Mouse (Mus musculus) lung, postnatal 0 days (tissue): ENCODE data around the gene Tmem81. TPM values are rescaled to one million over a fixed set of nuclear protein-coding genes. Genes with fewer than 3 reads are reported as not detected.
A peak's percentile ranks its signal among the peaks of the same experiment; 100 is the strongest.
"Not testable (repeated sequence)": the region's sequence is repeated elsewhere in the genome, so short reads cannot be mapped to it uniquely, and the experiment has no call there.

Experiments used
- ATAC-seq: fragments of 200-750 bp; cut with Nextera tagmentation; 2 replicates; pipeline ENCODE4 v1.8.0; 2017; ENCODE audit warnings: moderate library complexity
- DNase-seq: peaks from one replicate; pipeline ENCODE4 v3.0.0-alpha.2; 2016; ENCODE audit warnings: low spot score
- H3K27ac ChIP-seq: fragments of 300-500 bp; sonication (generic); 2 replicates; pipeline ENCODE4 v1.5.1; 2014; ENCODE audit warnings: antibody characterized with exemption, mild to moderate bottlenecking, low read length, mixed read lengths
- H3K27me3 ChIP-seq: fragments of 300-500 bp; sonication (generic); replicated peaks from 2 replicates; pipeline ENCODE4 v1.6.1; 2014; ENCODE audit warnings: low read length, mixed read lengths; ENCODE audit not compliant: insufficient read depth
- H3K36me3 ChIP-seq: fragments of 300-500 bp; sonication (generic); 2 replicates; pipeline ENCODE4 v1.6.1; 2014; ENCODE audit warnings: low read length, mixed read lengths; ENCODE audit not compliant: insufficient read depth
- H3K4me1 ChIP-seq: fragments of 300-500 bp; sonication (generic); 2 replicates; pipeline ENCODE4 v1.6.1; 2014; ENCODE audit warnings: antibody characterized with exemption, low read depth, low read length, mixed read lengths; ENCODE audit not compliant: insufficient read depth
- H3K4me2 ChIP-seq: fragments of 300-500 bp; sonication (generic); replicated peaks from 2 replicates; pipeline ENCODE4 v1.6.1; 2014; ENCODE audit warnings: low read depth, mild to moderate bottlenecking, low read length, moderate library complexity, mixed read lengths
- H3K4me3 ChIP-seq: fragments of 300-500 bp; sonication (generic); 2 replicates; pipeline ENCODE4 v1.5.1; 2014; ENCODE audit warnings: low read depth, low read length
- H3K9ac ChIP-seq: fragments of 300-500 bp; sonication (generic); replicated peaks from 2 replicates; pipeline ENCODE4 v1.6.1; 2014; ENCODE audit warnings: low read depth, mild to moderate bottlenecking
- H3K9me3 ChIP-seq: fragments of 300-500 bp; sonication (generic); 2 replicates; pipeline ENCODE4 v1.6.1; 2016; ENCODE audit warnings: low read length, mixed read lengths
- CTCF ChIP-seq: IDR thresholded peaks from 2 replicates; pipeline ENCODE4 v1.5.1; 2016; ENCODE audit warnings: antibody characterized with exemption, mild to moderate bottlenecking
- EP300 ChIP-seq: IDR thresholded peaks from 2 replicates; pipeline ENCODE4 v1.6.1; 2016; ENCODE audit warnings: antibody characterized with exemption, mild to moderate bottlenecking, control low read depth
- WGBS: fragments of 180-500 bp; shearing (Covaris S2); extraction: QIAGEN DNeasy Blood & Tissue Kit; methylation state at CpG from one replicate; pipeline ENCODE4 v1.1.7; 2014; 5-methylcytosine and 5-hydroxymethylcytosine counted together
- polyA plus RNA-seq: library from polyadenylated mRNA; unstranded; fragments of >200 nt; fragmentation: Nextera tagmentation; extraction: Ambion mirVana; gene quantifications from 2 replicates; pipeline ENCODE4 v1.2.1, GENCODE M21; 2015

Tmem81 gene
- 1.3 and 1.7 TPM in 2 replicates for polyA plus RNA-seq

DNA sequence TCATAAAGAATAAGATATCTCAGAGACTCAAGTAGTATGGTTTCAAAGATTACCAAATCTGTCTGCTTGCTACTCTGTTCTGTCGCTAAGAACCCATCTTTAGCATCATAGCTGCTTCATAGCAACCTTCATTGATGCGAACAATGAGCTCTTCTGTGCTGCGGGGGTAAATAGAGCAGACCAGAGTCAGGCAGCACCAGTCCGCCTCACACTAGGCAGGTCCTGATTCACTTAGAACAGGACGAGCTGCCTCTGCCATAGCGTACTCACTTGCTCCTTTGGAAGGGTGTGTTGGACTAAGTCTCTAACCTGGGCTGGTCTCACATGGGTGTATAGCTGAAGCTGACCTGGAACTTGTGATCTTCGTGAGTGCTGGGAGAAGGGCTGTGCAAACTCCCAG is at the start of gene Tmem81:
Tmem81 (plus strand) TSS at position 173 of the 400 bp plus-strand sequence.
- Histone ChIP-seq H3K27me3 (no peaks in the 10 kb centered on the region), H3K4me3 (no peak within 1 kb of the TSS), H3K4me1 (no peaks in the 10 kb centered on the region), H3K9me3 (no peaks in the 10 kb centered on the region), H3K27ac (no peak within 1 kb of the TSS), H3K4me2 (no peak within 1 kb of the TSS), H3K9ac (no peak within 1 kb of the TSS), H3K36me3 (peaks cover 39% of the 10 kb centered on the region)
- ATAC-seq (no peak), DNase-seq (no peak)
- WGBS = 91% methylated on average over 7 of the region's 7 CpGs
- no peak for TF ChIP-seq CTCF
- no peak for TF ChIP-seq EP300

DNA sequence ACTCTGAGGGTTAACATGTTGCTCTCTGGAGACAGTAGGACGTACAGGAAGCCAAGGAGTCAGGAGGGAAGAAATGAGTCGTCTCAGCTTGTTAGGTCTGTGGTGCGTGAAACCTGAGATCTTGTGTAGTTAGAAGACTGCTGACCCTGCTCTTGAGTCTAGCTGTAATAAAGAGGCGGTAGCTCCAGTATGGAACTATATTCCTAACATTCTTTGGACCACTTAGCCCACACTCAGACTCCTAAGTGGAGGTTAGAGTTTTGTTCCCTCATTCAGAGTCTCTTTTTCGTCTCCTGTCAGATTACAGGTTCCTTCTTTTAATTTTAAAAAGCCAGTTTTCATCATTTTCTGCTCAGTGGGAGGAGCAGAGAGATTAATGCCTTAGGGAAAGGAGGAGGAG is 41.4 kb upstream of the Tmem81 start:
- DNase-seq = peak; percentile 56
- peak; percentile 81 for ATAC-seq
- H3K4me3 ChIP-seq = no peak overlapping the region
- H3K27me3 ChIP-seq = no peaks in the 10 kb centered on the region
- H3K4me1 ChIP-seq = no peaks in the 10 kb centered on the region
- H3K27ac ChIP-seq = peak overlapping the region; percentile 32; the same call in 1 of the 2 replicates
- H3K36me3 ChIP-seq = peaks cover 29% of the 10 kb centered on the region
- no peak overlapping the region for H3K9ac ChIP-seq
- 50% methylated on average over 5 of the region's 5 CpGs for WGBS
- H3K4me2 ChIP-seq = no peak overlapping the region
- TF ChIP-seq EP300 = peak; percentile 69
- no peak for TF ChIP-seq CTCF
- H3K9me3 ChIP-seq = no peaks in the 10 kb centered on the region

DNA sequence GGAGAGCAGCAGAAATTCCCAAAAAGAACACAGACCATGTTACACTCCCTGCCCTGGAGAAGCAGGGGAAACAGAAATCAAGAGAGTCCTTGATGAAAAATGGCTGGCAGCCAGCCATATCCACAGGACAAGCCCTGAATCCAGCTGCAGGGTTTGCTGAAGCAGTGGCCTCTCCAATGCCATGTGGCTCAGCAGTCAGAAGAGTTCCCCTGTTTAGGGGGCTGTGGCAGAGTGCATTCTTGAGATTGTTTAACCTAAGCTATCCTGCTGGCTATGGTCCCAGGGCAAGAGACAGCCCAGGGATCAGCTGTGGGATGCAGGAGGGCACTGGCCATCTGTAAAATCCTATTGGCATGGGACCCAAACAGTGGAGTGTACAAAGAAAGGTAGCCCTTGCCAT is 37.1 kb upstream of the Tmem81 start:
- no peak overlapping the region for H3K4me2 ChIP-seq
- H3K4me1 ChIP-seq = no peaks in the 10 kb centered on the region
- ATAC-seq (0 out of 2 replicates have a peak, but pooled peaks have one; percentile 11), DNase-seq (no peak)
- no peaks in the 10 kb centered on the region for H3K27me3 ChIP-seq
- H3K4me3 ChIP-seq = no peak overlapping the region
- H3K27ac ChIP-seq = no peak overlapping the region
- H3K9me3 ChIP-seq = no peaks in the 10 kb centered on the region
- TF ChIP-seq EP300 = no peak
- no peak overlapping the region for H3K9ac ChIP-seq
- H3K36me3 ChIP-seq = peaks cover 6% of the 10 kb centered on the region

DNA sequence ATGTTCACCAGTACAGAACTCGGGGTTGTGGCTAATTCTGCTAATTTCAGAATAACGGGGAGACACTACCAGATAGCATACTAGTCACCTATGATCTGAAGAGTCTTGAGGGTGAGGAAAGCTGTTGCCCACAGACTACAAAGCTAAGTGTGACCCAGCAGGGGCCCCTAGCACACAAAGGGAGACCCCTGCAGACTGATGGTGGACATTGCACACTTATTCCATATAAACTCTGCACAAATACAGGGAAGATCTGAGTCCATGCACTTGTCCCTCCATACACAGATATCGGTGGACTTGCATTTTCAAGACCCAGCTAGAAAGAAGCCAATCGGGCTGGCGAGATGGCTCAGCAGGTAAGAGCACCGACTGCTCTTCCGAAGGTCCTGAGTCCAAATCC is 36.5 kb upstream of the Tmem81 start:
- WGBS = 88% methylated on average over 7 of the region's 7 CpGs
- no peak overlapping the region for H3K4me2 ChIP-seq
- DNase-seq = no peak

DNA sequence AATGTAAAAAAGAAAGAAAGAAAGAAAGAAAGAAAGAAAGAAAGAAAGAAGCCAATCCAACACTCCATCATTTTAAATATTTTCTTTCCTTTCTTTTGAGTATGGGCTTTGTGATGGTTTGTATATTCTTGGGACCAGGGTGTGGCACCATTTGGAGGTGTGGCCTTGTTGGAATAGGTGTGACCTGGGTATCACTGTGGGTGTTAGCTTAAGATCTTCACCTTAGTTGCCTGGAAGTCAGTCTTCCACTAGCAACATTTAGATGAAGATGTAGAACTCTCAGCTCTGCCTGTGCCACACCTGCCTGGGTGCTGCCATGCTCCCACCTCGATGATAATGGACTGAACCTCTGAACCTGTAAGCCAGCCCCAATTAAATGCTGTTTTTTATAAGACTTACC is 36.0 kb upstream of the Tmem81 start:
- WGBS = 93% methylated on average over 1 of the region's 1 CpGs

More for the DNA sequence above, 36.5 kb upstream of the Tmem81 start:
- Histone ChIP-seq H3K9me3 (no peaks in the 10 kb centered on the region), H3K4me1 (no peaks in the 10 kb centered on the region), H3K4me3 (no peak overlapping the region), H3K9ac (no peak overlapping the region), H3K27me3 (no peaks in the 10 kb centered on the region), H3K27ac (no peak overlapping the region), H3K36me3 (peaks cover under 1% of the 10 kb centered on the region; the same call in 1 of the 2 replicates)
- ATAC-seq = no peak
- TF ChIP-seq EP300 = no peak
- TF ChIP-seq CTCF = peak; percentile 34; the same call in 1 of the 2 replicates

DNA sequence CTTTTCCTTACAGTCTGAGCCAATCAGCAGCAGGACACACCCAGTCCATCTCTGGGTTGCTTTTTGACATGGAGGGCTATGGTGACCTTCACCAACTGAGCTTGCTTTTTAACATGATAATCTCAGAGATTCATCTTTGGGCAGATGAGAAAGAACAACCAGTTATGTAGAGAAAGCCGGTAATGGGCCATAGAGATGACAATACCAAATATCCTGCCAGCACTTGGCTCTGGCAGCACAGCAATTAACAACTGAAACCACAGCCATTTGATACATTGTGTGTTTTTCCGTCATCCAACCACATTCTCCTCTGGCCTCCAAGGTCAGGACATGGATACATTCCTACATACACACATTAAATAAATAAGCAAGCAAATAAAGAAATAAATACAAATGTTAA is 35.0 kb upstream of the Tmem81 start:
- no peaks in the 10 kb centered on the region for H3K27me3 ChIP-seq

More for the DNA sequence above, 36.0 kb upstream of the Tmem81 start:
- not testable (repeated sequence) for ATAC-seq, H3K27ac ChIP-seq, H3K4me2 ChIP-seq, H3K9ac ChIP-seq, H3K4me1 ChIP-seq, H3K27me3 ChIP-seq, H3K4me3 ChIP-seq, H3K9me3 ChIP-seq, DNase-seq, H3K36me3 ChIP-seq

DNA sequence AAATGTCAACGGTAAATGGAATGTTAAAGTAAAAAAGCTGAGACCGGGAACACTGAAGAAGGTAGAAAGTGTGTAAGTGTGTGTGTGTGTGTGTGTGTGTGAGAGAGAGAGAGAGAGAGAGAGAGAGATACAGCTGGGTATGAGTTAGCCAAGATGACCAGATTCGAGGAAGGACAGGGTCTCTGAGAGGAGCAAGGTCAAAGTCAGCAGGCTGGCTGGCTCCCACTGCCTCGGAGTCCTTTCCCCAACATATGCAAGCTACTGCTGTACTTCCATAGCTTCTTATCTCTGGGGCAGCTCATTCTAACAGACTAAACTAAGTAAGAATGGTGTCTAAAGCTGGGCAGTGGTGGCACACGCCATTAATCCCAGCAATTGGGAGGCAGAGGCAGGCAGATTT is 34.5 kb upstream of the Tmem81 start:
- ATAC-seq (no peak), DNase-seq (no peak)
- no peak overlapping the region for H3K4me3 ChIP-seq
- no peaks in the 10 kb centered on the region for H3K36me3 ChIP-seq
- WGBS = 89% methylated on average over 5 of the region's 5 CpGs
- TF ChIP-seq EP300 = no peak
- no peak for TF ChIP-seq CTCF
- H3K9ac ChIP-seq = no peak overlapping the region
- H3K4me2 ChIP-seq = no peak overlapping the region
- no peaks in the 10 kb centered on the region for H3K9me3 ChIP-seq
- H3K4me1 ChIP-seq = no peaks in the 10 kb centered on the region
- H3K27me3 ChIP-seq = no peaks in the 10 kb centered on the region
- H3K27ac ChIP-seq = no peak overlapping the region

More for the DNA sequence above, 35.0 kb upstream of the Tmem81 start:
- Histone ChIP-seq H3K4me2 (no peak overlapping the region), H3K4me1 (no peaks in the 10 kb centered on the region), H3K9ac (no peak overlapping the region), H3K9me3 (no peaks in the 10 kb centered on the region), H3K27ac (no peak overlapping the region), H3K36me3 (no peaks in the 10 kb centered on the region), H3K4me3 (no peak overlapping the region)
- DNase-seq (no peak), ATAC-seq (no peak)
- 78% methylated on average over 2 of the region's 2 CpGs for WGBS
- TF ChIP-seq CTCF (no peak), EP300 (no peak)
